Mouse (Mus musculus) cerebellum, adult 9-10 months (tissue): ENCODE measurements around the gene Cpvl.
A peak's percentile ranks its signal among the peaks of the same experiment; 100 is the strongest.

ENCODE experiments used
- DNase-seq: peaks from one replicate; pipeline ENCODE4 v3.0.0; 2022

The Cpvl gene

DNA sequence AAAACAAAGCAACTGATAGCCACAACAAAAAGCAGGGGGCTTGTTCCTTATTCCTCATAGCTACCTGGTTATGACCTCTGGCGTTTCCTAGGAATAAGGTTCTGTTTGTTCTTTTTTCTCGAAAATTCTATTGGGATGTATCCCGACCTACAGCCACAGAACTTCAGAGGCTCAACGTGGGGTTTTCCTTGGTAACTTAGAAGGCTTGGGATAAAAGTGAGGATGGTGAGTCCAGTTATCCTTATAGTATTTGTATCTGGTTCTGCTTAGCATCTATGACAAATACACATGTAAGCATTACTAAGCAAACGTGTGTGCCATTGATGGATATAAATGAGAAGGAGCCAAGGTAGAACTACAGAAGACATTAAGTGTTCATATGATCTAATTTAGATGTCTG lies at the start of gene Cpvl:
Cpvl (minus strand) TSS at position 101 of the 400 bp plus-strand sequence.
- DNase-seq, result no peak

DNA sequence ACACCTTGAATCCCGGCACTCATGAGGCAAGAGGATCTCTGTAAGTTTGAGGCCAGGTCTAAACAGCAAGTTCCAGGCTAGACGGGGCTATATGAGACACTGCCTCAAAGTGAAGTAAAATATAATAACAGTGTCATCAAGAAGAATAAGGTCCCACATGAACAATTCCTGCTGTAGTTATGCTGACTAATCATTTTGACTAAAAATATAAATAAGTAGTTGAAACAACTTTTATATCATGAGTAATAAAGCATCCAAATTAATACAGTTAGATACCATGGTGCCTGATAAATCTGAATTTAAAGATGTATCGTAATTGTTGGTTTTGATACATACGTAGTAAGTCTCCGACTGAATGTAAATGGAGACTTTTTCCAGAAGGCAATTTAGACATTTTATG lies 45.4 kb upstream of the Cpvl start:
- DNase-seq, result no peak

DNA sequence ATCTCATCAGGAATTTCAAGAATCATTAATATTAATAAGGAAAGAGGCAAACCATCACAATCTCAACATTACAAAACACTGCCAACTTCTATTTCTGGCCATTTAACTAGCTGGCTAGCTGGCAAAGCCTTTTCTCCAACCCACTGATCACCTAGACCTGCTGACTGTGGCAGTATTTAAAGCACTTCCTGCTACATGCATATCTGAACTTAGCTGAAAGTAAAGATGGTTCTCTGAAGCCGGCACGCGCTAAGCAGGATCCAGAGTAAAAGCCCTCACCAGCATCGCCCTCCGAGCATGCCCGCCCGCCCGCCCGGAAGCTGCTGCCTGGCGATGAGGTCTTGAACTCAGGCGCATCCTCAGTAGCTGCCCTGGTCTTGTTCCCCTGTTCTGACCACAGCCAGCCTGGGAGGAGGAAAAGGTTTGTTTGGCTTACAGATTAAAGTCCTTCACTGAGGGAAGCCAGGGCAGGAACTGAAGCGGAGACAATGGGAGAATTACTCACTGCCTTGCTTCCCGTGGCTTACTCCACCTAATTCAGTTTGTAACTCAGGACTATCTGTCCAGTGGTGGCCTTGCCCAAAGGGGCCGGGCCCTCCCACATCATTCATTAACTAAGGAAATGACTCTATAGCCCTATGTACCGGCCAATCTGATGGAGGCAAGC lies 42.8 kb upstream of the Cpvl start:
- DNase-seq, result no peak

DNA sequence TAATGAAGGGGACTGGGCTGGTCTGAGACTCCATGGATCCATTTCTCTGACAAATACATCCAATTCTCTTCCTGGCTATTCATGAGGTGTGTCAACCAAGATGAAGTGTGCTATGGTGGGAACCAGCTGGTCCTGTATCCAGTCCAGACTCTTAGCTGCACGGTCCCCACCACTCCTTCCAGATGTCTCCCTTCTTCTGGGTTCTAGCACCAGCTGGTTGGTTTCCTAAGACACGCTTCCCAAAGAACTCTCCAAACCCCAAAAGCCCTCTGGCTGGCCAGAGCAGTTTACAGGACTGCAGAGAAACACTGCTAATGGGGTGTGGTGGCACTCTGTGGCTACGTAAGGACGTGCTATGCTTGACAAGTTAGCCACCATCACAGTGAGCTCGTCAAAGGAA lies 40.4 kb upstream of the Cpvl start:
- no peak for DNase-seq

DNA sequence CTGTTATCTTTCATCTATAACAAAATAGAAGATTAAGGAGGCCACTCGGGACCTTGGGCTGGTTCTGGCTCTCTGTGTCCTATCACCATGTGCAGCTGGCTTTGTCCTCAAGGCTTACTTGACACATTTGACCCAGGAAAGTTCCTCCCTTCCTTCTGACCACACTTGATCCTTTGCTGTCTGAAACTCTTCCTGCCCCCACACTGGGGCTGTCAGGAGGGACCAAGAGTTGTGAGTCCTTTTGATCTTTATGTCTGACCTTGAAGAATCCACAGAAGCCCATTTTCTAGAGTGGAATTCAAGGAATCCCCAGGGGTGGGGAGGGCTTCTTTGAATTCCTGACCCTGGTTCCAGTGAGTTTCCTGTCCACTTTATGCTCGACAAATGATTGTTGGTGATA lies 39.6 kb upstream of the Cpvl start:
- no peak for DNase-seq

DNA sequence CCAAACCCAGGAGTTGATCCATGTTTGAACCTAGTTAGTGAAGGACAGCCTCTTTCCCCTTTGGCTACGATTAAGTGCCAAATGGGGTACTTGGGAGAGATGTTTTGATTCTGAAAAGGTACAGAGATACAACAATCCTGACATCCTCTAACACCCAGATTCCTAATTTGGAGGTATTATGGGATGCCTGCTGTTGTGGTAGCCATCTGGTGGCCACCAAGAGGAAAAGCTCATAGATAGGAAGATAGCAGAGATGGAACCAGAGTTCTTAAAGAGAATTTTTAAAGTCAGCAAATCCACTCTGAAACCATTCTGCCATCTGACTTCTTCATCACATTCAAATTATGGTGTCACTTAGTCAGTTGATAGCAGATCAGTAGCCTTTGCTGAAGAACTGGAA lies 33.7 kb upstream of the Cpvl start:
- DNase-seq, result no peak

DNA sequence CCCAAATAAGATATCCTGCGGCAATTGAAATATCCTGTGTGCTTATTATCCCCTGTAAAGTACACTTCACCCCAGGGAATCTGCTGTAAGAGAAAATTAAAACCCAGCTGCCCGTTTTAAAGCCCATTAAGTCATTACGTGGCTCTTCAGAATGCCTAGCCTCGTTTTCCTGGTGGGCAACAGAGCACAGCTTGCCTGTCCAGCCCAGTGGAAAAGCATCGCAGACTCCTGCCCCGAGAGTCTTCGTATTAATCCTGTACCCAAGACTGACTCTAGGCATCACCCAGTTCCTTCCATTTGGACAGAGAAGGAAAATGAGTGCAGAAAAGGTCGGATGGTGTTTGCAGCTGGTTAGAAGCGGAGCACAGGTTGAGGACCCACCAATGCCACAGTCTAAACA lies 31.9 kb upstream of the Cpvl start:
- DNase-seq, result no peak

DNA sequence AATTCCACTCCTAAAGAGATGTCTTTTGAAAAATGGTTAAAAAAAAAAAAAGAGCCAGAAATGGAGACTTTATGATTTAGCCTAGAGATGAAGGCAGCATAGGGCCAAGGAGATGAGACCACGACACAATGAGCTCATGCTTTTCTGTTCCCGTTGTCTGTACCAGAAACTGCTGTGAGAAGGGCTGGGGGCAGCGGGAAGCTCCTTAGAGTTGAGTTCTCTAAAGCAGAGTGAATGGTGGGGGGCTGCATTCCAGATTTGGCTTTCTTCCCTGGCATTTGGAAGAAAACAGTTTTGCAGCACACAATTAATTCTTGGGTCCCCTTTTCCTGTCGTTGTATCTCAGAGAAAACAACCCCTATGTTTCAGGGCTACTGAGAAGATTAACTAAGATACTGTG lies 30.8 kb upstream of the Cpvl start:
- no peak for DNase-seq

DNA sequence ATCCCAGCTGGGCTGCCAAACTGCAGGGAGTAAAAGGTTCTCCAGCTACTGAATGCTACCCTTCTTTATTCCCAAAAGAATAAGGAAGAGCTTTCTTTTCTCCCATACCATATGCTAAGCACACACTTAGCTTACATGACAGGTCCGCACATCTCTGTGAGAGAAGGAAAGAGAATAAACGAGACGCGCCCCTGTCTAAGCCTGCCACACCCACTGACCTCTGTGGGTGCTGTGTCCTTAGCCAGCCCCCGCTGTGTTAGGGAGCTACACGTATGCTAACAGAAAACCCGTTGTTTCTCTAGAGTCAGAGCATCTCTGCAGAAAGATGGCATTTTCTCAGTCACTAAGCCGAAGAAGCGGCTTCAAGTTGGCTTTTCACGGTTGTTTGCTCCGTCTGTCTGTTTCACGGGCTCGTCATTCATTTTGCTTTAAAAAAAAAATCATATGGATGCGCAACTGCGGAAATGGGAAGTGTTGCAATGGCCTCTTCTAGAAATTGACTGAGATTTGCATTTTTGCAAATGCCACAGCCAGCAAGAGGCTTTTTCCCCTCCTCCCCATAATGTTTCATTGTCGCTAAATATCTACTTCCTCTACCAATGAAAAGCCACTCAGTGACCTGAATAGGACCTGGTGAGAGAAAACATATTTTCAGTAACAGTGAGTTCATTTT lies 30.1 kb upstream of the Cpvl start:
- peak; percentile 33 for DNase-seq

DNA sequence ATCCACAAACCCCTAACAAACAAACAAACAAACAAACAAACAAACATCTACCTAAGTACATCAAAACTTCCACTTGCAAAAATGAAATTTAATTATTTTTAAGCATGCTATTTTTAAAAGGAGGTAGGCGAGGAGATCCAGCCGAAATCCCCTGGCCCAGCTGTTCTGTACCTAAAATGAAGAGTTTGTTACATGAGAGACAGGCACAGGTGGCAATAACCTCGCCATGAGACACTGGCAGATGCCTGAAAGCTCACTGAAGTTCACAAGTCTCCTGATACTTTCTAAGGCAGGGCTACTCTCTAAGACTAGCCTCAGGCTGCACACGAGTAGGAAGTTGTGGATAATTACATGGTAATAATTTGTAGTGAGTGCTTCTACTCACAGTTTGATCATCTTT lies 26.8 kb upstream of the Cpvl start:
- DNase-seq, result no peak

DNA sequence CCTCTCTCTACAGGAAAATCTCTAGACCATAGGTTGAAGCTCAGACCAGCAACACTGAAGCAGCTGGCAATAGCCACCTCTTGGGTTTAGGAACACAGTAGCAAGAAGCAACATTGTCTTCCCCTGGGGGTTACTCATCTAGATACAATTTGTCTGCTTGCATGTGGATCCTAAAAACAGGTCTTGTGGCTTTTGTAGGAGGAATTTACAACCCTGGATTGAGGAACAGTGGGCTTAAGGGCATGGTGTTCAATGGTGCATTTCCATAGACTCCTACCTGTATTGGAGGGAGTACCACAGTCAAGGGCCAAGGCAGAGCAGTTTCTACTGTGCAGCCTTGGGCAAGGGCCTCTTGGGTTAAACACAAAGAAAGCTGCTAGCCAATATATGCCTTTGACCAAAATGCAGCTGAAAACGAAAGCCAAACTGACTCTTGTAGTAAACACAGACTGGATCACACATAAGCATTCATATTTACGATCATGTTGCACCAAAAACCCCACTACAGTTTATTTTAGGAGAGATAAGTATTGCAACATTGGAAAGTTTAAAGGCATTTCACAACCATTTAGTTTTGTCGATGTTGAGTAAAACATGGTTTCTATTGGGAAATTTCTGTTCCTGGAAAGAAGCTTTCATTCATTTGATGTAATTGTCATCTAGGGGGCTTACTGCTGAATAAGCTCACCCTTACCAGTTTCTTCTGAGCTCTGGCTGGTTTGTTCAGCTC lies 17.9 kb upstream of the Cpvl start:
- DNase-seq, result no peak

DNA sequence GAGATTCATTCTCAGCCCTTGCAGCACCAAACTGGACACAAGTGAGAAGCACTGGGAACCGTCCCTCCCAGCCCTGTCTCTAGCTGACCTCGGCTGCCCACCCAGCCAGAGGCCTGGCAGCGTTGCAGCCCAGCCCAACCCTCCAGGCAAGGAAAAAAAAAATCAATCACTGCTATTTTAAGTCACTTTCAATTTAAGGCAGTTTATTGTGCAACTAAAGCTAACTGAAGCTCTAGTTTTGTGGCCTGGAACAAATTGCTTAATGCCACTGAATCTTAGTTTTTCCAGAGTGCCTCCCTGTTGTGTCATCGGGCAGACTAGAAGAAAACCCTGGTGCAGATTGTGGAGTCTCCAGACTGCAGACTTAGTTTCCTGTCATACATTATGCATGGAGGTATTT lies 17.0 kb upstream of the Cpvl start:
- DNase-seq, result no peak

DNA sequence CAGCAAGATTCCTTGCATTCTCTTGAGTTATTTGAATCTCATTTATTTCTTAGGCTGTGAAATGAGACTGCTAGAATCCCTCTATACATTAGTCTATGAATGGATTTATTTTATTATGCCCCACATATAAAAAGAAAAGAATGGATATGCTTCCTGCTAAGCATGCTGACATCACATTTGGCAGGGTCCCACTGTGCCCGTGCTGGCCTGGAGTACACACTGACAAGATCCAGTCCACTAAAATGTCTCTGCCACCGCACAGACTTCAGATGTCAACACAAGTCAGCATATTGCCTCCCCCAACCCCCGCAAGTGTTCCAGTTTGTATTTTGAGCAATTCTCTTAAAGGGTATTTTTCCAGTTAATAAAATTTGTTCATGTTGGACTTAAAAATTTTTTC lies 13.9 kb upstream of the Cpvl start:
- no peak for DNase-seq

DNA sequence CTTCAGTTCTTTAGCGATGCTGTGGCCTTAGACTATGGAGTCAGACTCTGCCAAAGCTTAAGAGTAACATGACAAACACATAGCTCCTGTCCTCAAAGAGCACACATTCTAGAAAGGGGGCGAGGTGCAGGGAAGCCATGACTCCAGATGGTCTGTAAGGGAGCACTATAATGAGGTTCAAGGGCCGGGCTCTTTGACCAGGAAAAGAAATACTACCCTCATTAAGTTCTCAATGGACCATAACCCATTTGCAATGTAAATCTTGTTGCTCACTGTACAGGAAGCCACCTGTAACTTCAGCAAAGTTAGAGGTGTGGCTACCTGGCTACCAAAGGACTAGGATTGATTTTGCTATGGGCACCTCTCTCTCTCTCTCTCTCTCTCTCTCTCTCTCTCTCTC lies 8.8 kb upstream of the Cpvl start:
- no peak for DNase-seq

DNA sequence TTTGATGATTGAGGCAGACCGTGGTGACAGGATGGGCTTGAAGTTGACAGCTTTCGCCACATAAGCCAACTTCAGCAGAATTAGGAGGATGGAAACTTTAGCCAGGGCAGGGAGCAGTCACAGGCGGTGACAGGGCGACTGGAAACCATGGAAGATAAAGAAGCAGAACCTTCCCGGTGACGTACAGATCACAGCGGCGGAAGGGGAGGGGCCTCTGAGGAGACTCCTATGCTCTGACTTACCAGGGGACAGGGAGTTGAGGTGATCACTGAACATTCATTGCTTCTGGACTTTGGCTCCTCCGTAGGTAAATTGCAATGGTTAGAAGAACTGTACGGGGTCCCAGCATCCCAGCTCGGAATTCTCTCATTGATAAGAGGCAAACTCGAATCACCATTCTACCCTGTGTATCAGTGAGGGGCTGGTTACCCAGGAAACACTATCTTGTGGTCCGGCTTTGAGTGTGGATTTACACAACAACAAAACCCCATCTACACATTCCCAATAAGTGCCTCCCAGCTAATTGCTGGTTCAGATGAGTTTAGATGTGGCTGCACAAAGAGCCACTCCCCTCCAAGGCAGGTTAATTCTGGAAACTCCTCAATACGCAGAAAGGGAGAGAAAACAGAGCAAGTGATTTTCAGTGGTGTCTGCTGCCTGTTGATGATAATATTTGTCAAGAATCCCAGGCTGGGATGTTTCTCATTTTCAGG lies 8.0 kb upstream of the Cpvl start:
- no peak for DNase-seq

DNA sequence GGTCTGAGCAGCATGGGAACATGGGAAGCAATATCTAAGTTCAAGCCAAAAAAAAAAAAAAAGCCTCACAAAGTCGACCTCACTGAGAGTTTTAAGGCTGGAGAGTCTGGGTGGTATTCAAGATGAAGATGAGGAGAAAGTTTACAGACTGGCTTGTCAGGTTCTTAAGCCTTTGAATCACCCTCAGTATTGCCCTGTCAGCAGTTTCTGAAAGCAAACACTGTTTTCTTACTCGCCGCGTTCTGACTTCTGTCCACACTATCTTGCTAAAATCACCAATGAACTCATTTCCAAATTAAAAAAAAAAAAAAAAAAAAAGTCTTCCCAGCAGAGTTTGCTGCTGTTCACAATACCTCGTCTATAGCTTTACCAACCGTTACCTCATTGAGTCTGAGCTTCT lies 5.3 kb upstream of the Cpvl start:
- DNase-seq, result no peak

DNA sequence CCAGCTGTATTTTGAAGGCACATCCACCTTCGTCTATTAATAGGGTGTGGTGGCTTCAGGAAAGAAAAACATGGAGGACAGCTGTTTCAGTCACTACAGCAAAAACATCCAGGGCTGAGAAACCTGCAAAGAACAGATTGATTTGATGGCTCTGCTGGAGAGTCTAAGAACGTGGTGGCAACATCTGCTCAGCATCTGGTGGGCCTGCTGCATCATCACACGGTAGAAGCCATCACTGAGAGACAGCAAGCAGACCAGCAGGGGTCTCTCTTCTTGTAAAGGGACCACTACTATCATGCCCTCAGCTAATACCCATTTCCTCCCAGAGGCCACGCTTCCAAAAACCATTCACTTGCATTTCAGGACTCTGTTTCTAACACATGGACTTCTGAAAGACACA lies 4.1 kb upstream of the Cpvl start:
- no peak for DNase-seq

DNA sequence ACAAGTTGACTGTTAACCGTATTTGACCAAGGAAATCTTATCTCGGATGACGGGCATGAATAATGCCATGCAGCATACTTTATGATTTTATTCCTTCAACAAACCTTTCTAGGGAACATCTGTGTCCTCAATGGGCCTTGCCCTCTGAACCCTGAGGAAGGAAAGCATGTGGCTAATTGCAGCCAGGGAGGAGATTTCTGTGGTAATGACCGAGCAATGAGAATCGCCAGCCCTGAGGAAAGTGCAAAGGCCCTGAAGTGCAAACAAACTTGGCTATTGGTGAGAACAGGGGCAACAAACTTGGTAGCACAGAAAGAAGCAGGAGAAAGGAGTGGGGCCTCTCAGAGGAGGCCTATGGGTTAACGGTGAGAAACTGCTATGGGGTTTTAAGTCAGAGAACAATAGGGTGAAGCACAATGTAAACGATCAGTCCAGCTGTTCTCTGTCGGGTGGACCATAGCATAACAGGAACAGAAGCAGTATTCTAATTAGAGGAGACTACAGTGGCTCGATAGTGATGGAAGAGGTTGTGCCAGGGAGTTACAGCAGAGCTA lies 3.7 kb upstream of the Cpvl start:
- no peak for DNase-seq

DNA sequence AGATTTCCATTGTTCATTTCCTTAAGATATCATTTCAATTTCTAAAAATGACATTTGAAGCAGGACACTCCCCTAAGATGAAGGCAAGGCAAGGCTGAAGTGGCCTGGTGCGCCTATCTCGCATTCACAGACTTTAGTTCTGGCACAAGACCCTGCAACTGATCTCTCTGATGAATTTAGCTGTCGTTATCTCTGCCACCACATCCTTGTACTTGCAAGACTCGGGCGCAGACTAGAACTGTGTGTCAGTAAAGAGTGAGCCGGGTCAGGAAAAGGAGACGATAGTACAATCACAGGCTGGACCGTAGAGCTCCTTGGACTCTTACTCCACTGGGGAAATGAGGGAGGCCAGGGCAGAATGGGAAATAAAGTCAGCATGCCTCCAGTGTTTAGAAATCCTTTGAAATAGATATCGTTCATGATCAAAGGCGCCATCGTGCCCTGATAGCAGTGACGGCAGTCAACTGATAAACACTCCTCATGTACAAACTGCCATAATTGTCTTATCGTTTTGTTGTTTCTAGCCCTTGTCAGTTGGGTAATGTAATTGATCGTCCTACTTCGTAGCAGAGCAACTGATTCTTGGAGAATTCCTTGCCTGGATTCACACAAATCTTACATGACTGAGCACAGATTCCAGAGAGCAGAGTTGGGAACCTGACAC lies 2.5 kb upstream of the Cpvl start:
- DNase-seq, result no peak

DNA sequence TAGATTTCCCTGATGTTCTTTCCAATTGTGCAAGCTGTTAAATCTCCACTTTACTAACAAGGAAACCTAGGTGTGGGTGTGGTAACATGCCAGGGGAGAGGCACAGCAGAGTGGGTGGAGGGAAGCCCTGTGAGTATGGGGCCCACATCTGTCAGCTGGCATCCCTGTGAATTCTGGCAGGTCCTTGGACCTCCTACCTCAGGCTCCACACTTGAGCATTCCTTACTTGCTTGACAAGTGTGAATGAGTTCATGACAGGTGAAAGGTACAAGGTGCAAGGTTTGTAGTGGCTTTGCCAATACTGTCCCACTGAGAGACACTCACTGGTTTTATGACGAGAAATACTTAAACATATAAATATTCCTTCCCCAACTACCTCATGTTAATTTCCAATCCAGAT lies 4.4 kb downstream of the Cpvl start:
- peak; percentile 18 for DNase-seq

DNA sequence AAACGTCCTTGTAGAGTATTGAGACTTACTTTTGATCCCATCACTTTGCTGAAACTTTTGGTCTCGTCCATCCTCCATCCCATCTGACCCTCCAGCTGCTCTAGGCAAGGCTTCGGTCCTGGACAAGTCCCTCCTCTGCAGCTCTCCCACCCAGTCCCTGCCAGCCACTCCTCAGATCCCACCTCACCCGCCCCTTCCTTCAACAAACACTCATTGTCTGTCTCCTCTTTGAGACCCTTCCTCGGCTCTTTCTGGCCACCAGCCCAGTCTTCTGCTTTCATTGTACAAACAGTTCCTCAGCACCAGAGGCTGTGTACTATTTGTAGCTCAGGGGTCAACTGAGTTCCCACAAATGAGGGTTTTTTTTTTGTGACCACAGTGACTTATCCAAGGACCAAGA lies 5.0 kb downstream of the Cpvl start:
- DNase-seq, result peak; percentile 19

DNA sequence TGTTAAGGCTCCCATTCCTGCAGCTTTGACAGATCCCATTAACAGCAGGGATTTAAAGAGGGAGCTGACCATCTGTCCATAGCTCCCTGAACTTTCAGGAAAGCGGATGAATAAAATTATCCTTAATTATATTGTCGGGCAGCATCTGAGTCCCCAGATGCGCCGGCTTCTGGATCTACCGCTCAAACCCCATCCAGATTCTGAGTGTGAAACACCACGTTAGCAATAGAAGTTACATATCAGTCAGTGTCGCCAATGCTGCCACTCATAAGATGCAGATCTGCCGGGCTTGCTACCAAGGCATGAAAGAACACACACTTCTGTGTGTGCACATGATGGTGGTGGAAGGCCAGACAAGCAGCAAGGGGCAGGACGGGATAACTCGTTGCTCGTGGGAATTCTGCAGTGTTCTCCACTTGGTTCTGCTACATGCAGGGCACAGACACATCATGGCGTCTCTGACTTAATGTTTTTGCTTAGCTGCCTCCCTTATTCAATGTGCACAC lies 6.2 kb downstream of the Cpvl start:
- peak; percentile 70 for DNase-seq

DNA sequence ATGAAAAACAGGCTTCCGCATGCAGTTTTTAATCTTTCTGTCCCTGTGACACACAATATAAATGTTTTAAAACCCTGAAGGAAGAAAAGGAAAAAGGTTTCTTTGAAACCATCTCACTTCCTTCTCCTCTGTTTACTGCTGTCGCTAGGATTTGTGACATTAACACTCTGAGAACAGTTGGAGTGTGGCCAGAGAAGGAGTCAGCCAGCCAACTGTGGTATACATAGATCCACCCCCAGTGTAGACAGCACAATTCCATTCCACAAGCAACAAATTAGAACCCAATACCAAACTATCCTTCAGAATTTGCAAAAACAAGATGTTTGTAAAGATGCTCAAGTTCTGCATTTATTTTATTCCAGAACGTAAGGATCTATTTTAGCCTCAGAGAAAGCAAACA lies 6.7 kb downstream of the Cpvl start:
- DNase-seq, result peak; percentile 70
